Mouse (Mus musculus) erythroblast, embryonic 14.5 days (primary cell): ENCODE results near the gene Tmbim4. TPM values are rescaled to one million over a fixed set of nuclear protein-coding genes. Genes with fewer than 3 reads are reported as not detected.

Experiments used
- H3K27me3 ChIP-seq: 2 replicates; pipeline ENCODE4 v1.6.1; 2012; ENCODE audit warnings: inconsistent platforms; ENCODE audit not compliant: control insufficient read depth
- H3K36me3 ChIP-seq: 2 replicates; pipeline ENCODE4 v1.6.1; 2012; ENCODE audit warnings: mild to moderate bottlenecking, inconsistent platforms; ENCODE audit not compliant: control insufficient read depth
- H3K4me1 ChIP-seq: 2 replicates; pipeline ENCODE4 v1.6.1; 2012; ENCODE audit warnings: inconsistent platforms; ENCODE audit not compliant: control insufficient read depth
- H3K4me3 ChIP-seq: replicated peaks from 2 replicates; pipeline ENCODE3; 2012; ENCODE audit warnings: moderate library complexity, mild to moderate bottlenecking, inconsistent platforms
- H3K9me3 ChIP-seq: 2 replicates; pipeline ENCODE4 v1.6.1; 2012; ENCODE audit warnings: low read length, inconsistent platforms, mixed read lengths; ENCODE audit not compliant: control insufficient read depth
- GATA1 ChIP-seq: IDR thresholded peaks from 2 replicates; pipeline ENCODE4 v1.6.1; 2012; ENCODE audit warnings: low read length, inconsistent platforms, mixed read lengths
- TAL1 ChIP-seq: IDR thresholded peaks from 3 replicates; pipeline ENCODE4 v1.6.1; 2012; ENCODE audit warnings: low read length, inconsistent platforms, mixed read lengths
- polyA plus RNA-seq: library from polyadenylated mRNA; stranded (reverse); fragments of >175 nt; gene quantifications from 2 replicates; pipeline ENCODE4 v1.2.3, GENCODE M21; 2012

Tmbim4 gene
- polyA plus RNA-seq, 1 experiment, result 4.9 TPM

- TF ChIP-seq TAL1 (no peak), GATA1 (no peak)
- Histone ChIP-seq H3K4me1 (peaks cover 27% of the 10 kb centered on the region), H3K36me3 (peaks cover 44% of the 10 kb centered on the region), H3K4me3 (no peak overlapping the region), H3K27me3 (no peaks in the 10 kb centered on the region), H3K9me3 (no peaks in the 10 kb centered on the region)
Observed at GRCm38 (mm10) chr10:120231718-120232117, 30.3 kb downstream of the Tmbim4 start.

GRCm38 (mm10) chr10:120233655-120234367 lies 32.4 kb downstream of the Tmbim4 start:
- TF ChIP-seq TAL1, result no peak
- no peak for TF ChIP-seq GATA1
- no peaks in the 10 kb centered on the region for H3K9me3 ChIP-seq
- peaks cover 9% of the 10 kb centered on the region for H3K4me1 ChIP-seq
- H3K27me3 ChIP-seq, result no peaks in the 10 kb centered on the region
- no peak overlapping the region for H3K4me3 ChIP-seq
- peaks cover 37% of the 10 kb centered on the region for H3K36me3 ChIP-seq

DNA sequence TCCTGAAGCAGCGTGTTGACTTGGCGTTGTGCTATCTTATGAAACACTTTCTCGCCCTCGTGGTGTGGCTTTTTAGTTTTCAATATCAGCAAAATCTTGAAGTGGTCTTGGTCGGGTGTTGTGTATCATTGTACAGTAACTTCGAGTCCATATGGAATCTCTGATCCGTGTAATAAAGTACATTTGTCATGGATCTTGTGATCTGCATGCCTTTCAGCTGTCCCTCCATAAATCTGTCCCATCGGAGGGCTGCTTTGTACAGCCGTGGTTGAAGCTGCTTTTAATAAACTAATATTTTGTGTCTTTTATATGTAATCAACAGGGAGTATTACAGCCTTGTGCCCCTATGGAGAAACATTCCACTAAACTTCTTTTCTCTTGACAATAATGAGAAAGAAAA lies 35.5 kb downstream of the Tmbim4 start:
- TF ChIP-seq TAL1, result no peak
- TF ChIP-seq GATA1, result no peak
- Histone ChIP-seq H3K4me1 (peaks cover 2% of the 10 kb centered on the region; the same call in 1 of the 2 replicates), H3K4me3 (no peak overlapping the region)

GRCm38 (mm10) chr10:120238241-120238640 lies 36.9 kb downstream of the Tmbim4 start:
- TF ChIP-seq GATA1 (no peak), TAL1 (no peak)
- Histone ChIP-seq H3K27me3 (no peaks in the 10 kb centered on the region; the same call in 1 of the 2 replicates), H3K4me1 (peaks cover 2% of the 10 kb centered on the region; the same call in 1 of the 2 replicates), H3K4me3 (no peak overlapping the region), H3K9me3 (no peaks in the 10 kb centered on the region), H3K36me3 (no peaks in the 10 kb centered on the region; the same call in 1 of the 2 replicates)

More for the DNA sequence above, 35.5 kb downstream of the Tmbim4 start:
- Histone ChIP-seq H3K36me3 (peaks cover 12% of the 10 kb centered on the region), H3K9me3 (no peaks in the 10 kb centered on the region), H3K27me3 (no peaks in the 10 kb centered on the region; the same call in 1 of the 2 replicates)

GRCm38 (mm10) chr10:120239476-120239875 lies 38.1 kb downstream of the Tmbim4 start:
- TF ChIP-seq GATA1 (no peak), TAL1 (no peak)
- no peaks in the 10 kb centered on the region for H3K36me3 ChIP-seq
- H3K9me3 ChIP-seq, result no peaks in the 10 kb centered on the region
- H3K27me3 ChIP-seq, result no peaks in the 10 kb centered on the region; the same call in 1 of the 2 replicates
- no peaks in the 10 kb centered on the region for H3K4me1 ChIP-seq
- no peak overlapping the region for H3K4me3 ChIP-seq

DNA sequence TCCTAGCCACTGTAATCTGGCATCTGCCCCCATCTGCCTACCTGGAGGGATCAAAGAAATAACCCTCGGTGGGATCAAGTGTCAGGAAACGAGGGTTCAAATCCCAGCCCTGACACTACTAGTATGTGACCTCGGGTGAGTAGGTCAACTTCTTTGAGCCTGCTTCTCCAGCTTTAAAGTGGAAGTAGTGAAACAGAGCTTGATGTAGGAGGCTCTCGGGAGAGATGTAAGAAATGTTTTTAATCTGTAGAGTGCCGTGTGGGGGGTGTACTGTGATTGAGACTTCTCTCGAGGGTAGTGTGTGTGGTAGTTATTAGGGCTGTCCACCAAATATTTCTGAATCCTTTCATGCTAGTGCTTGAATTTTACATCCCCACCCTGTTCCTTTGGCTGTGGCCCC lies 41.0 kb downstream of the Tmbim4 start:
- Histone ChIP-seq H3K9me3 (no peaks in the 10 kb centered on the region), H3K36me3 (no peaks in the 10 kb centered on the region), H3K4me1 (no peaks in the 10 kb centered on the region), H3K27me3 (no peaks in the 10 kb centered on the region; the same call in 1 of the 2 replicates), H3K4me3 (no peak overlapping the region)
- no peak for TF ChIP-seq GATA1
- no peak for TF ChIP-seq TAL1

DNA sequence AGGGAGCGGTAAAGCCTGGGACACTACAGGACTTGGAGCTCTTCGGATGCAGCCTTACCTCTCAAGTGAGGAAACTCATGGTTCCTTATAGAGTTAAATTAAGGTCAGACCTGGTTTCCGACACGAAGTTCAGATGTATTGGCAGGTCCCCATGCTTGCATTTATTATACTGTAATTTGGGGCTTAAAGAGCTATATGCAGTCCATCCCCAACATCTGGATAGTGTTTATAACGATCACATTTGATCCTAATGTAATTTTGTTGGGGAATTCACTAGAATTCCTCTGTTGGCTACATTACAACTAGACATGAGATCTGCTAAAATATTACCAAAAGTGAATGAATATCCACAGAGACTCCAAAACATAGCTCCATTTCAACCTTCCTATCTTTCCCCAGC lies 44.3 kb downstream of the Tmbim4 start:
- Histone ChIP-seq H3K4me1 (no peaks in the 10 kb centered on the region), H3K36me3 (no peaks in the 10 kb centered on the region), H3K27me3 (no peaks in the 10 kb centered on the region), H3K4me3 (no peak overlapping the region), H3K9me3 (no peaks in the 10 kb centered on the region)
- no peak for TF ChIP-seq GATA1
- TF ChIP-seq TAL1, result no peak

DNA sequence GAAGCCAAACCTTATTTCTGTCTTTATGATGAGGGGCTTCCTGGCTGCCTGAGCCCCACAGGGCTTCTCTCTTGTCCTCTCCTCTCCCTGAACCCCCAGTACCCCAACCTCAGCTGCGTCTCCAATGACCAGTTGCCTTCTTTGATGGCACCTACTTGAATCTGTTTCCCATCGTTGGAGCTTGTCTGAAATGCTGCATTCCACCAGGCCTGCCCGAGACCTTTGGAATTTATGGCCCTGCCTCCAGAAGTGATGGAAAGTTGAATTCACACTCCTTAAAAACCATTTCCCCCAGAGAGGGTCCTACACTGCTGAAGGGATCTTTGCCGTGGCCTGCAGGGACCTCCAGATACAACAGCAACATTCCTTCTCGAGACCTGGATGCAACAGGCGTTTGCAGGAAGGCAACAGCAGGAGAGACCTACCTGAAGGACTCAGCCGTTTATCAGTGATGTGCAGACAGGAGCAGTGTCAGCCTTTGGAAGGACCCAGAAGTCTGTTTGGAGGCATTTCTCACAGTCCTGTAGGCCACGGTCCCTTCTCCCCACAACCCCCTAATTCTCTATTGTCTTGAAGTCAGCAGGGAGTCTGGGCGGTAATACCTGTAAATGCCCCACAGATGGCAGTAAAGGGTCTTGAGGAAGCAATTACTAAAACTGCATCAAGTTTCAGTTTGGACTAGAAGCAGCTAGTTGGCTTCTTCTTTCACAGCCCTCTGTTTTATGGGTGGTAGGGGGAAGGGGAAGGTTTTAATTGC lies 45.8 kb downstream of the Tmbim4 start:
- Histone ChIP-seq H3K4me3 (no peak overlapping the region), H3K9me3 (no peaks in the 10 kb centered on the region), H3K4me1 (no peaks in the 10 kb centered on the region), H3K27me3 (no peaks in the 10 kb centered on the region; the same call in 1 of the 2 replicates), H3K36me3 (no peaks in the 10 kb centered on the region)
- TF ChIP-seq GATA1, result no peak
- no peak for TF ChIP-seq TAL1
